Mouse (Mus musculus) kidney, postnatal 36 days (tissue): ENCODE data around the gene Cdca4.

Source experiments
- DNase-seq, 2 experiments: peaks; one replicate each; pipeline ENCODE4 v3.0.0; 2021 to 2022; ENCODE audit warnings: mixed read lengths in 2 of 2

The Cdca4 gene

DNA sequence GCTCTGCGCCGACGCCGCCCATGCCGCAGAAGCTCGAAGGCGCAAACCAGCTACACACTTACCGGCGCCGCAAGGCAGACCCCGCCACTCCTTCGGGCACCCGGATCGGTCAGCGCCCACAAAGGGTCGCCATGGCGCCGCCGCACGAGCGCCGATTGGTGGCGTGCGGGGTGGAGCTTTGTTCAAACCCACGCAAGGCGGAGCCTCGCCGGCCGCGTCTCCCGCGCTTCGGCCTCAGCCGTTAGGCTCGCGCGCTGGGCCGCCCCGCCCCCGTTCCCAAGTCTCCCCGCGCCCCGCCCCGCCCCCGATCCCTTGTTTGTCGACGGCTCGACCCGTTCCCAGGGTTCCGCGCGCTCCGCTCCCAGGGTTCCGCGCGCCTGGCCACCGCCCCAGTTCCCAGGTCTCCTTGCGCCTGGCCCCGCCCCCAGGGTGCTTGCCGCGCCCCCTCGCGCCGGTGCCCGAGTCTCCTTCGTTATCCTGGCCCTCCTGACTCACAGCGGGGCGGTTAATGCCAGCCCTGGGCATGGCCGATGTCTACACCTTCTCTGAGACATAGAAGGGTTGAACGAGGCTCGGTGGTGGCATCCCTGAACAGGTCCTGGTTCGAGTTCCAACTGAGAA is at the start of gene Cdca4:
TSS of gene Cdca4 (minus strand) at position 180 of the 621 bp plus-strand sequence.
- peak; percentile 97 to 100 for DNase-seq

DNA sequence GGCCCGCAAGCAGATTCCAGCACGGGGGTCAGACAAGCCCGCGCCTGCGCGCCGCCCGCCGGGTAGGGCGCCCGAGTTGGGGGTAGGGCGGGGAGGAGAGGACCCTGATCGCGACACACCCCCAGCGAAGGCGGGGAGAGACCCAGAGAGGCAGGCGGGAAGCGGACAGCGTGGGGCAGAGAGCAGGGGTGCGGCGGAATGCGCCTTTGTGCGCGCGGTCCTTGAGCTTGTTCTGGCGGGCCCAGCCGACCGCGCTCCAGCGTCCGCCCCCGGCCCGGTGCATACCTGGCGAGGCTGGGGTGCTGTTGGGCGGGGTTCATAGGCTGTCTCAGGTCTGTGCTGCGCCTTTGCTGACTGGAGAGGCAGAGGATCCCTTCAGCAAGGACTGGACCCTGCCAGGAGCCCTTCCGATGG is 48.4 kb upstream of the Cdca4 start:
- peak in 1 of 2 experiments; percentile 40 for DNase-seq

DNA sequence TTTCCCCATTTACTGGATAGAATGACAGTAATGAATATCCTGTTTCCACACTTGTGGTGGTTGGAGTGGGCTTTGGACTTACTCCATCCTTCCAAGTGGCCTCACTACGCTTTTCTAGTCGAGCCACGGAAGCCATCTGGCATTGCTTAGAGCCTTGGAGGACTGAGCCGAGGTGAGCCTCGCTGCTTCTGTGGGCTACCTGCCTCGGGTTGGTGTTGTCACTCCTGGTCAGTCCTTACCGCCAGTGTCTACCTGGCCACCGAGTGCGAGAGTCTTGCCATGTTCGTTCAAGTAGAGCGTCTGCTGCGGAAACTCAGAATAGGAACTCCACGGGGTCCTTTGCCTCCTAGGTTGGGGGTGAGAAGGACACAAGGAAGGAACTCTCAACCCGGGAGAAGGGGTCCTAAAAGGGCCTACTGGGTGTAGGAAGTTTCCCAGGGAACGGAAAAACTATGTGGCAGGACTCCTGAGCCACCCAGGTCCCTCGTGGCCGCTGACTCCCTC is 47.9 kb upstream of the Cdca4 start:
- no peak for DNase-seq

DNA sequence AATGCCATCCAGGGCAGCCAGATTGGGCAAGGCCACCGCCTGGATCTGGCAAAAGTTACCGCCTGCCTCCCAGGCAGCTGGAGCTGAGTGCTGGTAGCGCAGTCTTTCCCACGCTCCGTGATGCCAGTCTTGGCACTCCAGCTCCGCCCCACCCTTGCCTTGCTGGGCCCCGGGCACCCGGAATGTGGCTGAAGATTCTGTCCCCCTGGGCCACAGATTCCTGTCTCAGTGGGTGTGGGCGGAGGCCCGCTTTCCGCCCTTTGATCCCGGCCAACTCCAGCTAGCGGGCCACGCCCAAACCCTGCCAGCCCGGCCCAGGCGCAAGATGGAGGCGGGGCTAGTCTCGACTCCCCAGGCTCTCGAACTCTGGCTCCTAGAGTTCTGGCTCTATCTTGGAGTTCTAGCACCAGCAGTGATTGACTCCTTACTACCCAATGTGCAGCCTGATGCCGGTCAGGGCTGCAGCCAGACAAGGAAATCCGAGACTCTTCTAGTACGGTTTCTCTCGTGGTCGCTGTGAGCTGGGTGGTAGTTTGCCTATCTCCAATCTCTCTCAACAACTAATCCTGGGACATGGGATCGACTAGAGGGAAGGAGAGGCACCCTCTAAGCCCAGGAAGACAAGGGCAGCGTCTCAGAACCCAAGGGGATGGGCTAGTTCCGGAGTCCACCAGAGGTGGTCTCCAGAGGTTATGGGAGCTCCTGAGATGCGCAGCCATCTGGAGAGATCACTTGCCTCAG is 47.3 kb upstream of the Cdca4 start:
- peak; percentile 88 to 89 for DNase-seq

DNA sequence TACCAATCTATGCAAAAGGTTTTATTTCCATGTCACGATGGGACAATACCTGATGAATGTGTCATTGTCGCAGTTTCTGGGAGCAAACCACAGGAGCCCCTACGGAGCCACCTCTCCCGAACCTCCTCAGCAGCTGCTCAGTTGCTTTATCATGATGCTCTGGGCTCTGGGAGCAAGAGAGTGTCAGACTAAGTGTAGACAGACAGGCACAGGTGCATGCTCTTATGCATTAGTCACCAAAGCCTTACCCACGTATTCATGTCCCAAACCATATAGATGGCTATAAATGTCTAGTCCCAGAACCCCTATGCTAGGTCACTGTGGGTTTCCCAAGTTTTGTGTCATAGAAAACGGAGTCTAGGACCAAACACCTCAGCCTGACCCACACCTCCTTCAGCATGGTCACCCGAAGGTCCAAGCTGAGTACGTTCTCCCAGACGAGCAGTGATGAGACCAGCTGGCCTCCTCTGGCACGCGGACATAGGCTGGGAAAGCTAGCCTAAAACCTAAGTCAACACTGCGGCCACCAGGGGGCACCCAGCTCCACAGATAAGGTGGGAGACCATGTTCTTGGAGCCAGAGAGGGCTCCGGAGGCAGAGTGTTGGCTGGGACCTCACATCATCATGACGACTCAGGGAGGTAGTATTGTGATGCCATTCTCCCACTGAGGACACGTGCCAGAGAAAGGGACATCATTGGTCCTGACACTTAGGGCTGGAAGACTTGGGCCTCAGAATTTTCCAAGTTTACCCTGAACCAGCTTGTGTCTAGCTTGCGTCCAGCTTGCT is 46.2 kb upstream of the Cdca4 start:
- peak; percentile 90 to 98 for DNase-seq

DNA sequence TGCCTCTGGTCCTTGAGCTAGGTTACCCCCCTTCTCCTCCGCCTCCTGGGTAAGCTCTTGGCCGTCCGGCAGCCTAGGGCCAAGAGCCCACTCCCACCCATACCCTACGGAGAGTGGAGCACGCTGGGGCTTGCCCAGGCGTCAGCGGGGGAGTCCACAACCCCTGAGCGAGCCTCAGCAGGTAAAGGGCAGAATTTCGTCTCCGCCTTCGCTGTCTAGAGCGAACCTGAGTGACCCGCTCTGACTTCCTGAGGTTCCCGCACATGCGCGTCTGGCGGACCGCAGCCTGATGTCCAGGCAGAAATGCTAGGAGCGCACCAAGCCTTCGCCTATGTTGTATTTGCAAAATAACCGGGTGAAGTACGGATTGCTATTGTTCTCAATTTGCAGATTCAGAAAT is 45.0 kb upstream of the Cdca4 start:
- DNase-seq = peak in 1 of 2 experiments; percentile 53

DNA sequence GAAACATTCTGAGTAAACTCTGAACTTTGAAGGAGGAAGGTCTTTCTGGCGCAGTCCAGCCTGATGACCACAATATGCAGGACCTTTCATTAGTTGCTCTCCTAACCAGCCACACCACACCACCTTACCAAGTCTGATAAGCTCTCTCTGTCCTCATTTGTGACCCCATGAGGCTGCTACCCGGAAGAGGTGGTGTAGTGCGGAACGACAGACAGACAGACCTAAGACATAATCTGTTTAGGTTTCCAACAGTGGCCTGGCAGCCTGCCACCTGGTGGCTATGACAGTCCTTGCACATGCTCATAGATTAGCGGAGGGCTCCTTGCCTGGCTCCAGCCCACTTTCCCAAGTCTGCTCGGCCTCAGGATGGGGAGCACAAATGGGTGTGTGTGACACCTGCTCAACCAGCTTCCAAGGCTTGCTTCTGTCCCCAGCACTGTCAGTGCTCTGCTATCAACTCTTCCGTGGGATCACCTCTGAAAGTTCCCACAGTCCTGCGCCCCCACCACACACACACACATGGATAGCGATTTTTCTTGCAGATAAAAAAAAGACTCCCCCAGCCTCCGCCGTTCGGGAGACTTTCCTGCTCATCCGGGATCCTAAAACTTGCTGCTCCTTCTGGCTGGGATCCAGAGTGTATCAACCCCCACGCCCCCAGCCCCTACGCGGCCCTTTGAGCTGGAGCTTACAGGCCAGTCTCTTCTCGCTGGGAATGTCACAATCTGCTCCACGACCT is 44.4 kb upstream of the Cdca4 start:
- DNase-seq = peak; percentile 64 to 89

DNA sequence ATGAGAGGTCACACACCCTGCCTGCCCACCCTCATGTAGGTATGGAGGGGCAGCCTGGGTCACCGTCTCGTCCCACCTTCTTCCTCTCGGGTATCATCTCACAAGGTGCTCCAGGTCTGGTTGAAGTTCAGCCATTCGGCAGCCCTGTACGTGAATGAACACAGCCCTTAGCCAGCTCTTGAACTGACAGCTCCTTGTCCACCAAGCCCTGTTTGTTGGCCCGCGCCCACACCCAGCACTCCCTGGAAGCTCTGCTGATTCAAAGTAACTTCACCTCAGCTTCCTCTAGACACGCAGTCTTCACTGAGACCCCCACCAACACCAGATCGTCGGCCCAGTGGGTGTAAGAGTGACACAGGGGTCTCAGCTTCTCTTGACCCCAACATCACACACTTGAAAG is 43.8 kb upstream of the Cdca4 start:
- DNase-seq = no peak

DNA sequence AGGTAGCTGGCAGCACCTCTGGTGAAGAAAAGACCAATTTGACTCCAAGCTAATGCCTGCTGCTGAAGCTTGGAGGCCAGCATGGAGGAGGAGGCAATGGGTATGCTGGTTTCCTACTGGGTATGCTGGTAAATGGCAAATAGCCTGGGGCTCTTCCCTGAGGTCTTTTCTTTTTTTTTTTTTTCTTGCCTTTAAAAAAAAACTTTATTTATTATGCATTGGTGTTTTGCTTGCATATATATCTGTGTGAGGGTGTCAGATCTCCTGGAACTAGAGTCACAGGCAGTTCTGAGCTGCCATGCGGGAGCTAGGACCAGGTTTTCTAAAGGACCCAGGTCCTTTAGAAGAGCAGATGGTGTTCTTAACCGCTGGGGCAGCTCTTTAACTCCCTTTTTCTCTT is 42.0 kb upstream of the Cdca4 start:
- DNase-seq = no peak

DNA sequence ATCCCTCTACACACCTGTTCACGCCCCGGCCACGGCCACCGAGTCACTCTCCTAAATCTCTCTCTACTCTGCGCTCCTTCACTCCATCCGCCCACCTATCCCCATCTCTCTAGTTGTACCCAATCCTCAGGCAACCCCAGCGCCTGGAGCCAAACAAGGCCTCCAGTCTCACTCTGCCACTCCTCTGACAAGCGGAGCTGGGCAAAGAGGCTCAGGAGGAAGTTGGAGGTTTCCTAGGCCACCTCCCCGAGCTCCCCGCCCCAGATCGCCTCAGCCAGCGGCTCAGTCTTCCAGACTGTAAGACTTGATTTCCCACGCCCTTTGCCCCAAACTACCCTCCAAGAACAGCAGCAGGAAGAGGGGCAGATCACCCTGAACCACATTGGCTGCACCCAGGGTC is 41.6 kb upstream of the Cdca4 start:
- peak in 1 of 2 experiments; percentile 24 for DNase-seq

DNA sequence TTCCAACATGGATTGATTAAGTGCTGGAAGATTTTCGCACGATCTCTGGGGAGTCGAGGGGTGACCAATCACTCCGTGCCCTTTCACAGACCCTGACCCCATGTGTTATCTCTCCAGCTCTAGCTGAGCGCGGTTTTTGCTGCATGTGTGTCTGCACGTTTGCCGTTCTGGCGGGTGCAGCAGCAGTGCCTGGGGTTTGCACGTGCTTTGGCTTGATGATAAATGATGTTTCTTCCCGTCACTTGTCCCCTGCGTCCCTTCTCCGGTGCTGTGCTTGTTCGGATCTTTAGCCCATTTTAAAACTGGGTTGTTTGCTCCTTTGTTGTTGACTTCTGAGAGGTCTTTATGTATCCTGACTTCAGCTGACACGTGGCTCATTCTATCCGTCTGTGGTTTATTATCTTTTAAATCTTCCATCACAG is 40.6 kb upstream of the Cdca4 start:
- DNase-seq = peak in 1 of 2 experiments; percentile 26

DNA sequence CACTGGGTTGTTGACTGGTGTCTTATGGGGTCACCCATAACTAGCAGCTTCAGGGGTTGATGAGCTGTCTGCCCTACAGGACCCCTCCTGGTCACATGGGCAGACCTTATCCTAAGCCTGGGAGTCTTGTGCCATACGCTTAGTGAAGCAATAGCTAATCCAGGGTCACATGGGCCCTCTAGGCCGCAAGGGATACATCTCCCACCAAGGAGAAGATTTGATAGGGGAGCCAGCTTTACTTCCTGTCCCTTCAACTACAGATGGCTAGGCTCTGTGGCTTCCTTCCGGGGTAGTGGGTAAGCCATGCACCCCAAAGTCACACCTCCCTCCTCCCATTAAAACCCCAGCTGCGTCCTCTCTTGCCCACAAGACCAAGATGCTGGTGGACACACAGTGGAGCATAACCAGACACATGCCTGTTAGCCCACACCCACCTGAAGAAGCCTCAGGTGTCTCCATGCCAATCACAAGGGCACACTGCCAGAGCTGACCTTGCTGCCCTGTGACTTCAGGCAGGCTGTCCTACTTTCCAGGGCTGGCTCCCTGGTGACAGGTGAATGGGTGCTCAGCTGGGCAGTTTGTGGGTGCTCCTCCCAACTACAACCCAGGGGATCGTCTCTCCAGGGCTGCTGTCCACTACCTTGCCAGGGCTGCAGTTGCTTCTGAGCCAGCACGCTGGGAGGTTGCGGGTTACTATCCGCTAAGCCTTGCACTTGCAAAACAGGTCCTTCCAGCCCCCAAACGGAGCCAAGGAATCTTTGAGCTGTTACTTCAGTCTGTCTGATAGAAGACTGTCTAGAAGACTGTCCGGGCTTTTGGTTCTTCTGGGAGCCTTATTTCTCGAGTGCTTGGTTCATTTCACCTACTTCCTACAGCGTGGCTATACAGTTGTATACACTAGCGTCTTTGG is 39.2 kb upstream of the Cdca4 start, which contains the start of gene Gpr132:
TSS of gene Gpr132 (minus strand) at position 51 of the 910 bp plus-strand sequence.
- DNase-seq = no peak

DNA sequence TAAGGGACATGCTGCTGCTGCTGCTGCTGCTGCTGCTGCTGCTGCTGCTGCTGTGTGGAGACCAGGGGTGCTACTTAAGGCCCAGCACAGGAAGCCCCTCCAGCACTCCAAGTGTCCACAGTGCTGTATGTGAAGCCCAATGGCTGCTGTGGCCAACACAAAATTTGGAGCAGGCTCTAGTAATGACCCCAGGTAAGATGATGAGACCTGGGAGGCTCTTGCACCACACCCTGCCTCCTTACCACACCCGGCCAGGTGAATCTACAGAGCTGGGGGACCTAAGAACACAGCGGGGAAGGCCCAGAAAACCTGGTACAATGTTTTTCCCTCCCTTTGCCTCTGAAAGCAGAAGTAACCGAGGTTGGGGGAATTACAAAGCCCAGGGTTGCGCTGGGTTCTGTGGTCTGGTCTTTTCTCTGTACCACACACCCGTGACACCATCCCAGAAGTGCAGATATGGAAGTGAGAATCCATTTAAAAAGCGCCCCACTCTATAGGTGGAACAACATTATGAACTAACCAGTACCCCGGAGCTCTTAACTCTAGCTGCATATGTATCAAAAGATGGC is 38.0 kb upstream of the Cdca4 start:
- DNase-seq = no peak

DNA sequence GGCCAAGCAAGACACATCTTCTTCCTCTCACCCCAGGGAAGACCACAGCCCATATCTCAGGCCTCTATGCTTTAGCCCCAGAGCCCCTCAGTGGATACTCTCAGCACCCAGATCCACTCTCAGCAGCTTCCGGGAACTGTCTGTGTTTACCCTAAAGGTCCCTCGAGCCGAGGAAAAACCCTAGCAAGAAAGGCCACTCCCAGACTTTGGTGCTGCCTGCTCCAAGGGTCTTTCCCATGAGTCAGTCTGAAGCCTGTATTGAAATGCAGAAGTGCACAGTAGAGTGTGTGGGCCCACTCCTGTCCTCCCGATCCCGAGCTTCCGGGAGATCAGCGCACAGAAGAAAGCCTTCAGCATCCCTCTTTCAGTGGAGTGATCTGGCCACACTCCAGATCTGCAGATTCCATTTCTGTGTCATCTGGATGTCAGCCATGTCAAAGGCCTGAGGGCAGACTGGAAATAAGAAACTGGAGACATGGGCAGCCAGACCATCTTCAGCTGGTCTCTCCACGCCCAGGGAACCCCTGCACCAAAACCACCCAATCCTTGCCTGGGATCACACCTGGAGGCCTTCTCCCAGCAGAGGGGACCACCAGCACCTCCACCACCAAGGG is 37.4 kb upstream of the Cdca4 start:
- DNase-seq = peak; percentile 35 to 55

DNA sequence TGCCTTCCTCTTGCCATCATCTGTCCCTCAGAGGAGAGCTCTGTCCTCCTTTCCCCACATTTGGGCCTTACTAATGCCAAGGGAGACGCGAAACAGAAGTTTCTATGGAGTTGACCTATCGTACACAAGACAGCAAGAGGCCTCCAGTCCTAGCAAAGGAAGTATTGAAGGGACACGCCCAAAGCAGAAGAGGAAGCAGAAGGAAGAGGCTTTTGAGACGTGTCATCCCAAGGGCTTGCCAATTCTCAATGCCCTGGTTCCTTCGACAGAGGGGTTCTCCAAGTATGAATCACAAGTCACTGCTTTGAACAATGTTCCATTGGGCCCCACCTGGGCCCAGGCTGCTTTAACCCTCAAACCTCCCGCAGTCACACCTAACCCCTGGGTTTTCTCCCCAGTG is 35.6 kb upstream of the Cdca4 start:
- no peak for DNase-seq

DNA sequence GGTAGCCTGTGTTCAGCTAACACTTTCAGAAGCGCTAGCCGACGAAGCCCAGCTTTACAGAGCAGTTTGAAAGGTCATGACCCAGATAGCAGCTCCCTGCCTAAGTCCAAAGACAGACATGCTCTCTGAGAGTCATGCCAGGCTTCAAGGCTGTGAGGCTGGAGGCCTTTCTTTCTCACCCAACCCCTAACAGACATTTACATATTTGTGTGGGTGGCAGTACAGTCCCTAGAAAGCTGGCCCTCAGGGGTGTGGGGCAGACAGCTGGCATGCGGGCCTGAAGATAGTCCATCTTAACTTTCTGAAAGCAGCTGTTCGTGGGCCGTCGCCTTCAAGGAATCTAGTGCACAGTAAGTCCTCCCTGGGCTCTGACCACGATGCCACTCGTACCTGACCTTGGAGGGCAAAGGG is 32.7 kb upstream of the Cdca4 start:
- DNase-seq = no peak

DNA sequence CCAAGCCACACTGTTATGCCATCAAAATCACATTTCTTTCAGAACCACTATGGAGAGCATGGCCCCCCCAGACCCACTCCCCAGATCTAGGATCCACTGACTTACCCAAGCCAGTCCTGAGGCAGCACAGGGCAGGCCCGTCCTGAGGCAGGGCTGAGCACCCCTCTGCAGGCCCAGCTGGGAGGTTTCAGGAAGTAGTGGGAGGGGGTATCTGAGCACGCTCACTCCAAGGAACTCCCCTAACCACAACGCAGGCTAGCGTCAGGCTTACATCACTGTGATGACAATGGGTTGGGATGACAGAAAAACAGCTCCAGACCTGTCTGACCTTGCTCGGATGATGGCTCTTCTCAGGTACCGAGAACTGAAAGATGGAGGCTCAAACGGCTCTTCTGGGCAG is 31.5 kb upstream of the Cdca4 start:
- DNase-seq = no peak

DNA sequence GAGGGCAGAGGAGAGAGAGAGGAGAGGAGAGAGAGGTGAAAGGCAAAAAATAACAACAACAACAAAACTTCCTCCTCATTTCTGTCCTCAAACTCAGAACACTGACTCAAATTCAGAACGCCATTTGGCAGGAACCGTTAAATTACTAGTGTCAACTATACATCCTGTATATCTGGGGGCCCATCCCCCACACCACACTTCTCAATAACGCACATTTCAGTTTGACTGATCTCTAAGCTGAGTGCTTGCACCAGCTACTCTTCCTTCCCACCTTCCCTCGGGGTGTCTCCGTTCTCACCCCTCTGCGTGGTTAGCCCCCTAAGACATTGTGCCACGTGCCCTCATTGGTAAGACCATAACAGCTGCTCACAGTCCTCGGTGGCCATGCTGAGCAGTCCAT is 30.7 kb upstream of the Cdca4 start:
- no peak for DNase-seq

DNA sequence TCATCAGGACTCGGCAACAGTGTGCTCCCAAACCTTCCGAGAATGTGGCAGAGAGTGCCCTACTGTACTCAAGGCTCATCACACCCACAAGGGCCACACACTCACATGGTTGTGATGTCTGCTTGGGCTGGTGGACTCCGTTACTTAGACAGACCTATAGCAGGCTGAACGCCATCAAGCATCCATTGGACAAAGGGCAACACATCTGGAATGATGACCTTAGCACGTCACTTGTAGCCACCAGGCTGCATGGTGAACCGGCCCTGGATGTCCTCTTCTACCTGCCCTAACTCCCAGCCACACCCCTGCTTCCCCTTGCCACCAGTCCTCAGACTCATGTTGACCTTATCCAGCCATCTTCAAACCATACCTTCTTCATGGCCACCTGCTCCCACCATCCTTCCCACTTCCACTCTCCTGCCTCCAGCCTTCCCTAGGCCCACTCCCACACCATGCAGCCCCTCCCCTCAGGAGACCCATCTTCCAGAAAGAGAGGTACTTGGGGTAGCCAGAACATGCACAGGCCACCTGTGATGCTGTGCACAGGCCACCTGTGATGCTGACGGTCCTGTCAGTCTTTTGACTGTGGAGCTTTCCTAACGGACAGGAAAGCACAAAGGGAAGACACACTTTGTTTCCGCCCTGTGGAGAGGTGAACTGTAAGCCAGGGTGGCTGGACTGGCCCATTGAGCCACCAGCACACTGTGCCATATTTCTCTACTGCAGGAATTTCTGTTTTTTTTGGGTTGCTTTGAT is 29.5 kb upstream of the Cdca4 start:
- no peak for DNase-seq
